ENCODE assay signal across 20 mouse cellular contexts in the genomic region with DNA sequence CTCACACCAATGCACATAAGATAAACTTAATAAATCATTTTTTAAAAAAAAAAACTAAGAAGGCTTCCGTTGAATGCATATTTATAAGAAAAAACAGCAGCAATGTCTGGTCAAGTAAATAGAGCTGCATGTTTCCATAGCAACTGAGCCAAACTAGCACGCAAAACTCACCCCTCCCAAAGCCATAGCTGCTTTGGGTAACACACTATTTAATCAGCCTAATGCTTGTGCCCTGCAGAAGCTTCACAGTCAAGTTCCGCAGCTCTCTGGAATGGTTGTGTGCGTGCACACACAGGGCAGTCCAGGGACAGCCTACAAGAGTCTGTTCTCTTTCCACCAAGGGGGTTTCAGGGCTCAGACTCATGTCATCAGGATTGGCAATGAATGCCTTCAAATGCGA.
A peak's percentile ranks its signal among the peaks of the same experiment; 100 is the strongest.
DNase-seq lines count a peak whose midpoint lies in the region; ATAC-seq and TF ChIP-seq lines count a peak whose summit lies in the region.
"Had no signal": no experiment of that assay in that cellular context is flagged by ENCODE, and none has a peak within 500 bp of the region (broad histone marks: within the 10 kb centered on the region; RNA-seq: fewer than 3 reads in every experiment).

No protein-coding gene starts in this region.

- TF ChIP-seq CTCF in lung, embryonic 14.5 days (IDR thresholded peaks at IDR 0.05; ENCODE audit: low read depth): no peak
- TF ChIP-seq CTCF in lung, adult 2 months (IDR thresholded peaks at IDR 0.05; ENCODE audit: insufficient read depth, low read length): no peak
- no peak for TF ChIP-seq CTCF in brain, embryonic 14.5 days (IDR thresholded peaks at IDR 0.05; ENCODE audit: borderline replicate concordance, extremely low read depth, insufficient read depth, insufficient read length)

- TF ChIP-seq POLR2A in lung, adult 2 months (IDR thresholded peaks at IDR 0.05; ENCODE audit: borderline replicate concordance, extremely low read depth, low read depth, low read length): no peak
- no peak for TF ChIP-seq POLR2A in brain, embryonic 14.5 days (IDR thresholded peaks at IDR 0.05; ENCODE audit: borderline replicate concordance, extremely low read depth, insufficient read depth, insufficient read length, poor library complexity, severe bottlenecking)

- no peaks in the 10 kb centered on the region for H3K36me3 ChIP-seq in lung, embryonic 14.5 days (ENCODE audit: insufficient read depth)
- H3K36me3 ChIP-seq: embryonic facial prominence, embryonic 13.5 days; heart, embryonic 10.5 days; hindbrain, embryonic 13.5 days had no signal

- H3K4me3 ChIP-seq in lung, embryonic 14.5 days (ENCODE audit: low read depth, low read length): no peak overlapping the region
- no peak overlapping the region for H3K4me3 ChIP-seq in lung, adult 2 months (replicated peaks; ENCODE audit: extremely low read depth, low read depth, low read length)
- H3K4me3 ChIP-seq: embryonic facial prominence, embryonic 13.5 days; forebrain, embryonic 13.5 days; heart, embryonic 10.5 days; hindbrain, embryonic 13.5 days had no signal

- H3K9ac ChIP-seq in lung, embryonic 14.5 days: no peak overlapping the region
- H3K9ac ChIP-seq: embryonic facial prominence, embryonic 13.5 days; forebrain, embryonic 13.5 days; hindbrain, embryonic 13.5 days had no signal

- no peaks in the 10 kb centered on the region for H3K9me3 ChIP-seq in lung, embryonic 14.5 days (ENCODE audit: low read depth, low read length)
- H3K9me3 ChIP-seq: heart, embryonic 10.5 days had no signal

- no peaks in the 10 kb centered on the region for H3K27me3 ChIP-seq in lung, embryonic 14.5 days (ENCODE audit: insufficient read depth, low read length)
- H3K27me3 ChIP-seq: embryonic facial prominence, embryonic 13.5 days; forebrain, embryonic 13.5 days; hindbrain, embryonic 13.5 days had no signal

- no peak overlapping the region for H3K4me2 ChIP-seq in lung, embryonic 14.5 days
- H3K4me2 ChIP-seq: embryonic facial prominence, embryonic 13.5 days; forebrain, embryonic 13.5 days; hindbrain, embryonic 13.5 days had no signal

- H3K27ac ChIP-seq in lung, embryonic 14.5 days (ENCODE audit: low read depth): peak overlapping the region; percentile 48; the same call in 1 of the 2 replicates
- H3K27ac ChIP-seq: embryonic facial prominence, embryonic 13.5 days; forebrain, embryonic 13.5 days; heart, embryonic 10.5 days; hindbrain, embryonic 13.5 days had no signal

- peak; percentile 47; the same call in 1 of the 2 replicates for ATAC-seq in lung, embryonic 14.5 days (ENCODE audit: insufficient read depth)
- ATAC-seq: forebrain, embryonic 13.5 days had no signal

- peaks cover 10% of the 10 kb centered on the region for H3K4me1 ChIP-seq in lung, embryonic 14.5 days (ENCODE audit: insufficient read depth)
- H3K4me1 ChIP-seq in lung, adult 2 months (ENCODE audit: control insufficient read depth, insufficient read depth, low read length): no peaks in the 10 kb centered on the region; the same call in 1 of the 2 replicates
- H3K4me1 ChIP-seq: forebrain, embryonic 13.5 days; heart, embryonic 10.5 days; hindbrain, embryonic 13.5 days had no signal

- 38% methylated on average over 5 of the region's 5 CpGs for WGBS in lung, embryonic 14.5 days
- WGBS in lung, adult 2 months: 71% methylated on average over 5 of the region's 5 CpGs

- DNase-seq in lung, embryonic 14.5 days: peak; percentile 86
- no peak for DNase-seq in lung, postnatal 36 days
- DNase-seq in lung, postnatal 10 days: peak; percentile 41
- DNase-seq in lung, adult 2 months: no peak
- DNase-seq in brain, adult 2 months (ENCODE audit: low read depth, low spot score): peak; percentile 15
- peak; percentile 25 for DNase-seq in brain, embryonic 14.5 days (ENCODE audit: low read depth)
- no peak for DNase-seq in ovary, postnatal 10 days (ENCODE audit: low spot score)
- DNase-seq: adrenal gland, adult 2 months; adrenal gland, postnatal 25 days; cerebellum, adult 18-20 months; cerebellum, adult 9-11 months; cerebellum, postnatal 36 days; gastrocnemius, postnatal 10 days; heart, adult 18-20 months; heart, postnatal 10 days; heart, postnatal 4 days had no signal

Comparison
In these comparisons a context has a peak if more than half of its experiments do, and no peak if none do; other contexts are left out.
1. DNase-seq: peak in lung, embryonic 14.5 days (single experiment), lung, postnatal 10 days (single experiment), brain, adult 2 months (single experiment) and brain, embryonic 14.5 days (single experiment); none in lung, postnatal 36 days (single experiment), lung, adult 2 months (single experiment) and ovary, postnatal 10 days (single experiment).